Mouse (Mus musculus): ENCODE data around the gene Rapgef2.

Gene Rapgef2

DNA sequence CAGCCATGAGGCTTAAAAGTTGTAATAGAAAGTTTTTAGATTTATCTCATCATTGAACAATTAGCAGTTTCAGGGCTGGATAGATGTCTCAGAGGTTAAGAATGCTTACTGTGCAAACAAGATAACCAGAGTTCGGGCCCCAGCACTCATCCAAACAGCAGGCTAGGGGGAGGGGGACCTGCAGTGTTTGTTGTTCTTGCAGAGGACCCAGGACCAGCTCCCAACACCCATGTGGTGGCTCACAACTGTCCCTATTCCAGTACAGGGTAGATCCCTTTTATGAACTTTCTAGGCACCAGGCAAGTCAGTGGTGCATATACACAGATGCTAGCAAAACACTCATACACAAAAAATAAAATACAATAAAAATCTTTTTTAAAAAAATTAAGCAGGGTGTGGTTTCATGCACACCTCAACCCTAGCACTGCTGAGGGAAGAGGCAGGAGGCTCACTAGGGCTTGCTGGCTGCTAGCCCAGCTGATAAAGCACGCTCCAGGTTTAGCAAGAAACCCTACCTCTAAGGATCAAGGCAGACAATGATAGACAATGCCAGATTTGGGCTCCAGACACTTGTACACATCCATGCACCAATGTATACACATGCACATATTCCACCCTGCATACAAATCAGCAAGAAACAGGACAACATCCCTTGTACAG, 118.0 kb downstream of the Rapgef2 start:
- DNase-seq (ENCODE audit: low spot score): no peak

DNA sequence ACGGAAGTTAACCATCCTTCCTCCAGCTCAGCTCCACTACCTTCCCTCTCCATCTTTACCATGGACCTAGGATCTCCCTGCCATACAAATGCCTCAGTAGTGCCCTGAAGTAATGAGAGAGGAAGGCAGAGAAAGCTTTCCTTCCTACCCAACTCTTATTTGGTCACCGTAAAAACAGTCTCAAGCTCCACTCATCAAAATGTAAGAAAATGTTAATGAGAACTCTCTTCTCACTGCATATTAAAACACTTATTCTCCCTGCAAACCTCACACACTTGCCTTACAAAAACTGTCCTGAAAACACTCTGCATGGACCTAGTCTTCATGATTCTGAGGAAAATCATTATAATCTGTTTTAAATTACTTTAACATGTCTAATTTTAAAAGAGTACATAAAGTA, 118.7 kb downstream of the Rapgef2 start:
- no peak for DNase-seq (ENCODE audit: low spot score)

- DNase-seq (ENCODE audit: low spot score): no peak
Observed at GRCm38 (mm10) chr3:79161834-79162401, 124.4 kb downstream of the Rapgef2 start.

DNA sequence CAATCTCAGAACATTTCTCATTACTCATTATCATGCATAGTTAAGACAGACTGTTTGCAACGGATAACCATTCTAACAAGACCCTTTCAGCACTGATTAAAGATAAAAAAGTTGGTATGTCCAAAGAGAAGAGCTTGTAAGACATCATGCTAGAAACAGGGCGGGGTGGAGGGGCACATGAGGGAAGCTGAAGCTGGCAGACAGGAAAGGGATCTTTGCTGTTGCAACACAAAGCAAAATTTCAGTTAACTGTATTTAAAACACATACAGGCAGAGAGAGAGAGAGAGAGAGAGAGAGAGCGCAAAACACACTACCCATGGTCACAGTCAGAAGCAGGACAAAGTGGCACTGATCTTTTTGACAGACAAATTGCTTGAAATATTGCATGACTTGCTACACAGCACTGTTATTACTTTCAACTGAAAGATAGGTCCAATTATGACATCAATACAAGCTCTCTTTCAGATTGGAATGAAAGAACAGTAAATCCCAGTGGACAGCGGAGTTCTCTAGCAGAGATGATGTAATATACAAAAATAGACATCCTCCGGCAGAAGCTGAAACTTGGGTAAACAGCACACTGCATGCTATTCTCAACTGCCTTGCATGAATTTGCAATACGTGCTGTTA, 125.1 kb downstream of the Rapgef2 start:
- no peak for DNase-seq (ENCODE audit: low spot score)

- no peak for DNase-seq (ENCODE audit: low spot score)
Observed at GRCm38 (mm10) chr3:79158254-79158653, 128.1 kb downstream of the Rapgef2 start.

GRCm38 (mm10) chr3:79153039-79153487, 133.3 kb downstream of the Rapgef2 start:
- no peak for DNase-seq (ENCODE audit: low spot score)

DNA sequence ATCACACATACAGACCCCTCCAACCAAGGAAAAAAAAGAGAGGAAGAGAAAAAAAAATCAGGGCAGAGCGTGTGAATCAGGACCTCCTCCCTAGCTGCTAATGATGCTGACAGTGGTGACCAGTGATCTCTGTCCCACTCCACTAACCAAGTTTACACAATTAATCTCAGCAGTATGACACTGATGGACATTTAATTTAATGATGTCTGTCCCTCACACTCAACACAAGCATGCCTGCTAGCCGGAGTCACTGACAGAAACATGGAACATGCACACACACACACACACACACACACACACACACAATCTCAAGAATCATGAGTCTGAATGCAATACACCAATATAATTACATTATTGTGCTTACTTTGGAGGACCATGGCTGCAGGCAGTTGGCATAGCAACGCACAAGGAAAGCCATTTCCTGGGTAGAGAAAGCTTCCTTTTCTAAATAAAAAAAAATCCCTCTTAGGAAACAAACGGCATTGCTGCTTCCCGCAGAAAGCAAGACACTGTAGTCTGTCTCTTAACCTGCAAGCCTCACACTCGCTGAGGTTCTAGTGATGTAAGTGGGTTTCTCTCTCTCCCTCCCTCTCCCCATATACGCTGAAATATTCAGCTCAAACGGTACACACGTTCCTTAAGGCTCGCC, 140.8 kb downstream of the Rapgef2 start:
- DNase-seq (ENCODE audit: low spot score): no peak

GRCm38 (mm10) chr3:79144672-79145406, 141.5 kb downstream of the Rapgef2 start:
- no peak for DNase-seq (ENCODE audit: low spot score)

DNA sequence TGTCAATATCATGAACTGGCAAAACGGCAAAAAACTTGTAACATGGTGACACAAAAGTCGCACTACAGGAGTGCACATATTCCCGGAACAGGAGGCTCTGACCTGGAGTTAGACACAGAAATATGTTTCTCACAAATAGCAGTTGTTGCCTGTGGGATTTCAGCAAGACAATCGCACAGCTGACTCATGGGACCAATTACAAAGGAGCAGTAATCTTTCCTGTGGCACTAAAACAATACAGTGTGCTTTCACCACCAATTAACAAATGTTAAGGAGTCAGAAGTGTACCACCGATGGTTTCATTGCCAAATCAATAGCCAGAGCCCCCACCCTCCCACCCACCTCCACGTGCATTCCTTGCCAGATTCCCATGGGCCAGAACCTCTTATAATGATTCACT, 142.2 kb downstream of the Rapgef2 start:
- no peak for DNase-seq (ENCODE audit: low spot score)

- DNase-seq (ENCODE audit: low spot score): no peak
Observed at GRCm38 (mm10) chr3:79139245-79139644, 147.1 kb downstream of the Rapgef2 start.

- no peak for DNase-seq (ENCODE audit: low spot score)
Observed at GRCm38 (mm10) chr3:79138601-79139000, 147.7 kb downstream of the Rapgef2 start.

GRCm38 (mm10) chr3:79130991-79131390, 155.3 kb downstream of the Rapgef2 start:
- DNase-seq (ENCODE audit: low spot score): no peak

DNA sequence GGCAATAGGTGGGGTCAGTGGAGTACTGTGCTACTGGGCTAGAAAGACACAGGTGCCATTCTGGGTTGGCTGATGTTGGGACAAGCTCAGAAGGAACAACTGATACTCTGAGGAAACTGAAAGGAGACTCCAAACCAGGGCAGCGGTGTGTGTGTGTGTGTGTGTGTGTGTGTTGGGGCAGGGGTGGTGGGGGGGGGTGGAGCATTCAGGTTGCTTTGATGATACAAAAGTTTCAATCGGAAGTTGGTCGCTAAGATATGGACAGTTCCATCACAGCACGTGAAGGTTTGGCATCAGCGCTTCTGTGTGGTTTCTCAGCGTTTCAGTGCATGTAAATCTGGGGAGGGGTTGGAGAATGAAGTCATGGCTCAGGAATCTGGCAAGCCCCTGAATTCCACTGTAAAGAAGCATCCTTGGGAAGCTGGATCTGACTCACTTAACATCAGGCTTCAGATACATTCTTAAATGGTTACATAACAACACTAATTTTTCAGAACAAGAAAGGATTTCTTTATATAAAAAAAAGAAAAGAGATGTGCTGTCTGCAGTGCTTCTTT, 157.2 kb downstream of the Rapgef2 start:
- no peak for DNase-seq (ENCODE audit: low spot score)

DNA sequence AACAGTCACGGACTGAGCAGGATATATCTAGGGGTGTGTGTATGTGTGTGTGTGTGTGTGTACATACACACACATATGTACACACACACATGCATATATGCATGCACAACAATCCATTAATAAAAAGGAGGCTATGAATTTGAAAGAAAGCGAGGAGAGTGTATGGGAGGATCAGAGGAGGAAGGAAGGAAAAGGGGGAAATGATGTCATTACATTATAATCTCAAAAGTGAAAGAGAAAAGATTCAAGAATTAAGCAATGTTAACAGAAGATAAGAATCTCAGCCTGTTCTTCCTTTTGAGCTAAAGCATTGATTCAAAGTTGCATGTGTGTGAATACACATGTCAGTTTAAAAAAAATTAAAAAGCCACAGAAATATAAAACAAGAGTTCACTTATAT, 158.5 kb downstream of the Rapgef2 start:
- no peak for DNase-seq (ENCODE audit: low spot score)

GRCm38 (mm10) chr3:79126857-79127256, 159.5 kb downstream of the Rapgef2 start:
- DNase-seq (ENCODE audit: low spot score): no peak

DNA sequence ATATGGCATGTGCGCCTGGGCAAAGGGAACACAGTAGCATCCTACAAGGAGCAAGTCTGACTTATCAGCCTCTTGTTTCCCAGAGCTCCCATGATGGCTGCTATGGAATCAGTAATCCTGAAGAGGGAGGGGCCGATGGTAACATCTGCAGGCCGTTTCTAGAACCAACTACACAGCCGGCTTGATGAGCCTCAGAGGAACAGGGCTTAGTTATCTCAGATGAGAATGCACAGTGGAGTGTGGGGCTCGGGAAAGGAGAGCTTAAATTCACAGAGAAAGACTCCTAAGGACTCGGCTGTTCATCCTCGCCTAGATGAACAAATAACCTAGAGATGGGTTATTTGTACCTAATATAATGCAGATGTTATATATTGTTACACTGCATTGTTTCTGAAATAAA, 164.9 kb downstream of the Rapgef2 start:
- DNase-seq (ENCODE audit: low spot score): no peak

- DNase-seq (ENCODE audit: low spot score): no peak
Observed at GRCm38 (mm10) chr3:79119983-79120382, 166.3 kb downstream of the Rapgef2 start.

DNA sequence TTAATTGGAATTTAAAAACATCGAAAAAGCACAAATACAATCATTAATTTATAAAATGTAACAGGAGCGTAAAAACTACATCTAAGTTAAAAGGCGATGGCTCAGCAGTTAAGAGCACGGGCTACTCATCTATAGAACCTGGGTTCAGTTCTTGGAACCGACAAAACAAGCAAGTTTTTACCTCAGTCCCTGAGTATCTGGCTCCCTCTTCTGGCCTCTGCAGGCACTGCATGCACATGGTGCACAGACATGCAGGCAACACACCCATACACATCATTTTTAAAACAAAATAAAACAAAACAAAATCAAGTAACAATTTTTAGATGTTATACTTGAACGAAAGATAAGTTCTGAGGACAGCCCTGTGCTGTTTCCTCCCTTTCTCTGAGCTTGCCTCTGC, 176.2 kb downstream of the Rapgef2 start:
- no peak for DNase-seq (ENCODE audit: low spot score)

- DNase-seq (ENCODE audit: low spot score): no peak
Observed at GRCm38 (mm10) chr3:79108246-79108645, 178.1 kb downstream of the Rapgef2 start.

- no peak for DNase-seq (ENCODE audit: low spot score)
Observed at GRCm38 (mm10) chr3:79106360-79106759, 180.0 kb downstream of the Rapgef2 start.

- DNase-seq (ENCODE audit: low spot score): no peak
Observed at GRCm38 (mm10) chr3:79103604-79104003, 182.7 kb downstream of the Rapgef2 start.

DNA sequence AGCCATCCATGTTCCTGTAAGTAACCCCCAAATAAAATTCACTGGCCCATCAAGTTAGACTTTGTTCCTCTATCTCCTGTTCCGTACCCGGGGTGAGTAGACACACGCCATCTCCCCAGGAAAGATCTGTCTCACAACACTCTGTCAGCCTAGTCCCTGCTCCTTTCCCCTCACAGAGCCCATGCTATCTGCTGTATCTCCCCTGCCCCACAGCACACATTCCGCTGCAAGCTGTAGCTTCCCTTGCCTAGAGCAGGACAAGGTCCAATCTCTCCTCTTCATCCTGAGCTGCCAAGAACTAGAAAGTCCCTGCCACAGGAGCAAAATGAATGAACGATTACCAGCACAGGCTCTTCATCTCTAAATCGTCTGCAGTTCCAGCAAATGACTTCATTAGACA, 184.6 kb downstream of the Rapgef2 start:
- no peak for DNase-seq (ENCODE audit: low spot score)

All from ovary, postnatal 36 days (tissue).